Mouse (Mus musculus) neutrophil, adult 83 days (primary cell): Measurements from ENCODE around the gene C1ql4. TPM values are rescaled to one million over a fixed set of nuclear protein-coding genes. Genes with fewer than 3 reads are reported as not detected.

Experiments
- total RNA-seq, 2 experiments: library from RNA; stranded (reverse); gene quantifications; one replicate each; pipeline ENCODE4 v1.2.4; 2023

C1ql4 gene
- total RNA-seq, result not detected

GRCm38 (mm10) chr15:99087253-99088075 is at the start of gene C1ql4:
Gene C1ql4, minus strand, starts transcription at chr15:99087817.

DNA sequence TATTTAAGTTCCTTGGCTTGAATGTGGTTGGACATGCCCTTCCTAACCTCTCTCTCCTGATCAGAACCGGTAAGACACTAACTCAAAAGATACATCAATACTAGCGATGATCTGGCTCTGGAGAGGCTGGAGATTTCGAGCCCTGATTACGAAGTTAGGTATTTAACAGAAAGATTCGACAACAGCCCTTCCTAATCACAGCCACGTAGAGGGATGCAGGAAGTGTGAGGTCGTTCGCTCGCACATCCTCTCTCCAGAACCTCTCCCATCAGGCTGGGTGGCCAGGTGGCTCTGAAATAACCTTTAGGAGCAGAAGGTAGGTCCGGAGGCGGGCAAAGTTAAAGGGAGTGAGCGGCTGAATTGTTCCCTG is 38.1 kb upstream of the C1ql4 start, which contains the start of gene Spats2:
Spats2 (plus strand) TSS at position 206 of the 370 bp plus-strand sequence.

GRCm38 (mm10) chr15:99092870-99093269 is 5.3 kb upstream of the C1ql4 start, which contains the start of gene Dnajc22:
Gene Dnajc22, plus strand, starts transcription at chr15:99093170.

GRCm38 (mm10) chr15:99074019-99074599 is 13.5 kb downstream of the C1ql4 start, which contains the start of gene Troap:
Gene Troap, plus strand, starts transcription at chr15:99074575.

DNA sequence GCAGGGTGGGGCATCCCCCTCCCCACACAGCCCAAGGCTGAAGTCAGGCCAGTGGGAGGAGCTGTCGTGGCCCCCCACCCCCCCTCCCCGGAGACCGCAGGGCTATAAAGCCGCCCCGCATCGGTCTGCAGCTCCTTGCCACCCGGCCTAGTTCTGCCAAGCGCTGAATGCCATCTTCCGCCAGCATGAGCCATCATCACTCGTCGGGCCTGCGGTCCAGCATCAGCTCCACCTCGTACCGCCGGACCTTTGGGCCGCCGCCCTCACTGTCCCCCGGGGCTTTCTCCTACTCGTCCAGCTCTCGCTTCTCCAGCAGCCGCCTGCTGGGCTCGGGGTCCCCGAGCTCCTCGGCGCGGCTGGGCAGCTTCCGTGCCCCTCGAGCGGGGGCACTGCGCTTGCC is 32.6 kb downstream of the C1ql4 start, which contains the start of gene Prph:
Prph (plus strand) TSS at position 135 of the 400 bp plus-strand sequence.

Other genes with a start within 250 kb of the C1ql4 start
- gene Kmt2d, start 216.6 kb downstream of the C1ql4 start, total RNA-seq, result 100 to 1,000 TPM; 106 to 131 TPM
- gene Rhebl1, start 193.3 kb downstream of the C1ql4 start, total RNA-seq, result 1 to 10 TPM; 2.8 to 3.6 TPM
- gene Dhh, start 189.3 kb downstream of the C1ql4 start, total RNA-seq, result not detected
- gene Lmbr1l, start 169.6 kb downstream of the C1ql4 start, total RNA-seq, result 10 to 100 TPM; 48.1 to 67.5 TPM
- 100 to 1,000 TPM; 348 to 367 TPM for gene Tuba1b, start 153.3 kb downstream of the C1ql4 start, total RNA-seq
- gene Gm49450, start 134.3 kb downstream of the C1ql4 start, total RNA-seq, result not detected
- gene Tuba1a, start 134.1 kb downstream of the C1ql4 start, total RNA-seq, result 100 to 1,000 TPM; 100 to 104 TPM
- 100 to 1,000 TPM; 255 TPM for gene Tuba1c, start 57.9 kb downstream of the C1ql4 start, total RNA-seq
- under 1 TPM in 1 of 2 experiments, not detected in 1; 0.22 TPM for gene Prph, start 32.6 kb downstream of the C1ql4 start, total RNA-seq
- gene Troap, start 13.2 kb downstream of the C1ql4 start, total RNA-seq, result 10 to 100 TPM; 35.8 to 38.7 TPM
- 1 to 10 TPM; 2.4 to 4.1 TPM for gene Dnajc22, start 5.4 kb upstream of the C1ql4 start, total RNA-seq
- gene Spats2, start 38.1 kb upstream of the C1ql4 start, total RNA-seq, result under 1 TPM; 0.24 to 0.53 TPM
- gene Kcnh3, start 137.0 kb upstream of the C1ql4 start, total RNA-seq, result not detected
- 10 to 100 TPM; 35.0 to 41.1 TPM for gene Mcrs1, start 164.1 kb upstream of the C1ql4 start, total RNA-seq
- gene Prpf40b, start 207.3 kb upstream of the C1ql4 start, total RNA-seq, result 1 to 10 TPM; 1.0 to 2.6 TPM
- gene Fam186b, start 208.1 kb upstream of the C1ql4 start, total RNA-seq, result not detected